Mouse (Mus musculus): ENCODE results near the gene Mturn.

Gene Mturn

DNA sequence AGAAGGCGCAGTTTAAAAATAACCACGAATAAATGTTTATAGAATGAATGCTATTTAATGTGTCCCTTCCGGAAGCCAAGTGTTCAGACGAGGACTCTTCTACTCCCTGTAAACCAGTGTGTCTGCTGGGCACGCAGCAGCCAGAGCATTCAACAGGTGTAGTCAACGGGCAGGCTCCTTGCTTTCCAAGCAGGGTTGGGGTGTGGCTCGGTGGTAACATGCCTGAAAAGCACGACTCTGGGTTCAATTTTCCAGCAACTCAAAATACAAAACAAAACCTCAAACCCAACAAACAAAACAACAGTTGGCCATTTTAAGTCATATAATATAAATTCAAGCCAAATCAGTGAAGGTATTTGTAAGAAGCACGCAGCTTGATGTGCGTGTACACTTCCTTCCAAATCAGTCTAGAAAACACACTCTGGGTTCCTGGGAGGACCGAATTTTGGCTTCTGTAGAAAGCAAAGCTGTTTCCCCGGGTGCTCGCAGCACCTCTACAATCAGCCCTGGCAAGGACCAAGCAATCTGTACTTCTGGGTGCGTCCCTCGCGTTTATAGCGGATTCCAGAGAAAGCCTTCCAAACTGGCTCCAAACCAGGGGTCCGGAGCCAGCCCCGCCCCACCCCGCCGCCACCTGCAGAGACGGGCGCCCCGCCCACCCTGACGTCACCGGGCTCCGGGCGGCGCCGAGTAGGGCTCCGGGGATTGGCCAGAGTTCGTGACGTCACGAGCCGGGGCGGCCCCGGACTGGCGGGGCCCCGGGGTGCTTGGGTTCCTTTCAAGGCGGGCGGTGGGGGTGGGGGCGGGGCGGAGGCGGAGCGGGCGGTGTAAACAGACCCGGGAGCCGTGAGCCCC lies at the start of gene Mturn:
Gene Mturn, plus strand, starts transcription at position 734 of the 855 bp plus-strand sequence.
- in situ Hi-C loops (cut with MboI; ENCODE audit: unreplicated experiment in 2 of 2): loop anchor here in 1 of 2 experiments (5.0 kb wide), 1 partner anchor 84 kb away; the partner anchor contains the start of genes Fkbp14 and Plekha8

DNA sequence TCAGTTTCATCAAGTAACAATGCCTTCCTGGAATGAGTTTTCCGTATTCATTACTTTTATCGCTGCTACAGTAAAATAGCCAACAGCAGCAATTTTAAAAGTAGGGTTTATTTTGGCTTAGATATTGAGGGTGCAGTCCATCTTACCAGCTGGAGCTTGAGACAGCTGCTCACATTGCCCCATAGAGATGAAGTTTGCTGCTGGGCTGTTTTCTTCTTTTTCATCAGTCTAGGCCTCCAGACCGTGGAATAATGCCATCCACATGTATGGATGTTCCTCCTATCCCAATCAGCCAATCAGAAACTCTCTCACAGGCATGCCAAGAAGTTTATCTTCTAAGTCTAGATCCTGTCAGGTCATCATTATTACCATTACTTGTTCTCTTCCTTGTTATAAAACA lies 41.5 kb upstream of the Mturn start:
- in situ Hi-C loops (cut with MboI; ENCODE audit: unreplicated experiment in 2 of 2): no loop called here

- in situ Hi-C loops (cut with MboI; ENCODE audit: unreplicated experiment in 2 of 2): no loop called here
Observed at GRCm38 (mm10) chr6:54641953-54642352, 39.5 kb upstream of the Mturn start.

- in situ Hi-C loops (cut with MboI; ENCODE audit: unreplicated experiment in 2 of 2): no loop called here
Observed at GRCm38 (mm10) chr6:54643181-54643580, 38.2 kb upstream of the Mturn start.

- in situ Hi-C loops (cut with MboI; ENCODE audit: unreplicated experiment in 2 of 2): no loop called here
Observed at GRCm38 (mm10) chr6:54655471-54656095, 25.8 kb upstream of the Mturn start.

- in situ Hi-C loops (cut with MboI; ENCODE audit: unreplicated experiment in 2 of 2): no loop called here
Observed at GRCm38 (mm10) chr6:54657861-54658260, 23.6 kb upstream of the Mturn start.

DNA sequence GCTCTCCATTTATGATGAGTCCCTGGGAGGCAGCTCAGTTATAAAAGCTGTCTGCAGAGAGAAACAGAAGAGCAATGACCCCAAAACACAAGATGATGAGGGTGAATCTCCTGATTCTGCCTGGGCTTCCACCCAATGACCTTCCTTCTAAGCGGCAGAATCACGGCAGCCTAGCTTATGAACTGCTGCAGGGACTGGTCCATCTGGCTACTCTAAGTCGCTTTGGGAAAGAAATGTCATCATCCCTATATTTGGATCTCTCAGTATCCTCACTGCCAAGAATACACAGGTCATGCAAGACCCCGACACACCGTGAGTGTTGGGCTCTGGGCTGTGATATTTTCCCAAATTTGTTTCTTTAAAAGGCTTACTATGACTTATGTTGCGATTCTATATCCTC lies 11.6 kb upstream of the Mturn start:
- in situ Hi-C loops (cut with MboI; ENCODE audit: unreplicated experiment in 2 of 2): no loop called here

GRCm38 (mm10) chr6:54672901-54673300 lies 8.5 kb upstream of the Mturn start:
- in situ Hi-C loops (cut with MboI; ENCODE audit: unreplicated experiment in 2 of 2): no loop called here

- in situ Hi-C loops (cut with MboI; ENCODE audit: unreplicated experiment in 2 of 2): loop anchor here (5.0 kb wide), 1 partner anchor 82 kb away; the partner anchor contains the start of genes Fkbp14 (in 2 of the 2) and Plekha8 (in 2 of the 2)
Observed at GRCm38 (mm10) chr6:54679686-54680085, 1.7 kb upstream of the Mturn start.

DNA sequence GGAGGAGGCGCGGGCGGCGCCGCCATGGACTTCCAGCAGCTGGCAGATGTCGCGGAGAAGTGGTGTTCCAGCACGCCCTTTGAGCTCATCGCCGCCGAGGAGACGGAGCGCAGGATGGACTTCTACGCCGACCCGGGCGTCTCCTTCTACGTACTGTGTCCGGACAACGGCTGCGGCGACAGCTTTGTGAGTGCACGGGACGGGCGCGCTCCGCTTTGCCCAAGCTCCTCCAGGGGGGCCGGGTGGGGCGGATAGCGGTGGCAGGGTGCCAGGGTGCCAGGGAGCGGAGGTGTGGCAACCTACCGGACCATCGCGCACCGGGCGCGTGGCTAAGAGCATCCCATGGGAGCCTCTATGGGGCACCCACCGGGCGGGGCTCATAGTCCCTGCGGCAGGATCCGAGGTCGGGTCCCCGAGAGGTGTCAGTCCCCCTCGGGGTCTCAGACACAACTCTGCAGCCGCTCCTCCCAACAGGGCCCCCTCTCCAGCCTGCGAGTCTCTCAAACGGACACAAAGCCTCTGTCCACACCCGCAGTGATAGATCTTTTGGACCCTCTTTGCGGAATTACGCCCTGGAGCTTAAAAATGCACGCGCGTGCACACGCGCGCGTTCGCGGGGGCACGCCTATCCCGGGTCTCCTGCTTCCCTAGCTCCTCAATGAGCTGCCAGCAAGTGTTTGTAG lies 463 bp downstream of the Mturn start:
- in situ Hi-C loops (cut with MboI; ENCODE audit: unreplicated experiment in 2 of 2): loop anchor here in 1 of 2 experiments (5.0 kb wide), 1 partner anchor 85 kb away; the partner anchor contains the start of genes Fkbp14 and Plekha8

DNA sequence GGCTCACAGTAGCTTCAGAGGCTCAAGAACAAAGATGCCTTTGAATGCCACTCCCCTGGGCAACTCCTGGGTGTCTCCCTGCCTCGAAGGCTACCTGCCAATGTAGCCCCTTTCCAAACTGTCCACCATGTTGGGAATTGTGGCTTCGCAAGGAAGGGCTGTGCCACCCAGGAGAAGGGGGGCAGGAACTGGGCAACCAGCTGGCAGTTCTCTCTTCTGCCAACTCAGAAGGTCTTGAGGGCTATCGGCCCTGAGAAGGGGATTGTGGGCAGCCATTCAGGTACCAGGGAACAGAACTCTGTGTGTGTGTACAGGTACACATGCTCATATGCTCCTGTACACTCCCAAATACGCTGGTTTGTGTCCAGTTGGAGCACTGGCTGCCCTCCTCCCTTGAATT lies 2.7 kb downstream of the Mturn start:
- in situ Hi-C loops (cut with MboI; ENCODE audit: unreplicated experiment in 2 of 2): loop anchor here in 1 of 2 experiments (5.0 kb wide), 1 partner anchor 87 kb away; the partner anchor contains the start of genes Fkbp14 and Plekha8

DNA sequence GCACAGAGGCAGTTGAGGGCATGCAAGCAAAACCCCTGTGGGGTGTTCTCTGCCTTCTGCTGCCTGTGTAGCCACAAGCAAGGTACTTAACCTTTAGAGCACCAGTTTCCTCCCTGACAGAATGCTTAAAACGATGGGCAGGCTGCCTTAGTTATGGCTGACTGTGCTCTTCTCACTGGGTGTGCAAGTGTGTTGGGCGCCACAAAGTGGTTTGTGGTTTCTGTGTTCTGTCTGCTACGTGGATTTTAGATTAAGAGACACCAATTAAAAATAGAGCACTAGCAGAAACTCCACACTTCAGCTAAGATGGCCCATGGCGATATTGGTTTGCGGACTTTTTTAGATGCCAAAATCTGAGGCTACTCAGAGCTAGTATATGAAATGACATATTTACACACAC lies 3.7 kb downstream of the Mturn start:
- in situ Hi-C loops (cut with MboI; ENCODE audit: unreplicated experiment in 2 of 2): no loop called here

DNA sequence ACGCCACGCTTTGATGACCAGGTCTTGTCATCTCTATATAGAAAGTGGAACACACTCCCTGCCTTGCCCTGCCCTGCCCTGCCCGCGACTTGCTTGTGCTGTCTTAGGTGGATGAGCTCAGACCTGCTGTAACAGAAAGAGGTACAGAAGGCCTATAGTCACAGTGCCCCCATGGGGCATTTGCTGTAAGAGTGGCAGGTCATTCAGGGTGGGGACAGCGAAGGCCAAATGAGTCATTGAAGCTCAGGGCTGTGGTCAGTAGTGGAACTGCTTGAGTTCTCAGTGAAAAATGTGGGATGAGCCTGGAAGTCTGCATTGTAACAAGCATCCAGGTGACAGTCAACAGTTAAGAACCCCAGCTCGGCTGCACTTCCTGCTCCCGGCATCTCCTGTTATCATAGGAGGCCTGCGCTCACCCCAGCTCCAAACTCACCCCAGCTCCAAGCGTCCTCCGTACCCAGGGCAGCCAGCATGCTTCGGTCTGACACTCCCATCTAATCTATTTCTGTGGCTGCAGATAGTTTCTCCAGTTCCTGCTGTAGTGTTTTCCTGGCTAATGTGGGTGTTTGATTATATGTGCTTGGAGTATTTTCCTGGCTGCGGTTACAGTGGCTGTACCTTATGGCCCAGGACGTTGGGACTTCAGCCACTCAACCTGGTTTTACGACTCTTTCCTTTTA lies 4.4 kb downstream of the Mturn start:
- in situ Hi-C loops (cut with MboI; ENCODE audit: unreplicated experiment in 2 of 2): no loop called here

GRCm38 (mm10) chr6:54686946-54687737 lies 5.7 kb downstream of the Mturn start:
- in situ Hi-C loops (cut with MboI; ENCODE audit: unreplicated experiment in 2 of 2): no loop called here

GRCm38 (mm10) chr6:54688467-54689323 lies 7.3 kb downstream of the Mturn start:
- in situ Hi-C loops (cut with MboI; ENCODE audit: unreplicated experiment in 2 of 2): no loop called here

DNA sequence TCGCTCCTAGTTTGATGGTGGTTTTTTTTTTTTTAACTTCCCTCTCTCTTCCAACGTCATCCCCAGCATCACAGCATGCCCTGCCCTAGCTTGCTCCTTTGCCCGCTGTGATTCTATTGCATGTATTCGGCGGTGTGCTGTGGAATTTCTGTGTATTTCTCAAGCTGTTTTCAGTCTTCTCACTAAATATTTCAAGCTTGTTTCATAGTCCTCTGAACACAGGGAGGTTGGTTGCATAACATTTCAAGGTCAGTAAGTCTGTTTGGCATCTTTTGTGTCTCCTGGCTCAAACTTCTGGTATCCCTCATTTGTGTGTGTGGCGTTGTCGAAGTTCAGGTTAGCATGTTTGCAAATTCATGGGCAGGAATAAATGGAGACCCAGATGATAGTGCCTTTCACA lies 8.3 kb downstream of the Mturn start:
- in situ Hi-C loops (cut with MboI; ENCODE audit: unreplicated experiment in 2 of 2): no loop called here

DNA sequence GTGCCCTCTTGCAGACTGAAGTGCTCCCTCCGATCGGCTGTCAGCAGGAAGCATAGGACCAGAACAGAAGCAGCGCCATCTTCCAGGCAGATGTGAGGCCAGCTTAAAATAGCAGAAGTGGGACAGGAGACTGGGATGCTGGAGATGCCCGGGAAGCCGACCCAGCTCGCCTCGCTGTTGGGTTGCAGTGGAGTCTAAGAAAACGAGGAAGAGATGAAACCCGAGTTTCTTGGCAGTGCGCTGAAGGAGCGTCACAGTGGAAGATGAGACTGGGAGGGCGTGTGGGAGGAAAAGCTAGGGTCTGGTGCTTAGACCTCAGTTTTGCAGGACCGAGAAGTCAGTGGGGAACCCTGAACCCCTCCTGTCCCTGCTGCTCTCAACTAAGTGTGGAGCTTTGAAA lies 9.4 kb downstream of the Mturn start:
- in situ Hi-C loops (cut with MboI; ENCODE audit: unreplicated experiment in 2 of 2): no loop called here

- in situ Hi-C loops (cut with MboI; ENCODE audit: unreplicated experiment in 2 of 2): no loop called here
Observed at GRCm38 (mm10) chr6:54691368-54692116, 10.1 kb downstream of the Mturn start.

All from v-Abl transformed pro-B cells (cell line).